Mouse (Mus musculus) spleen, adult 12 weeks (tissue): ENCODE data around the gene Hikeshi.

ENCODE experiments used
- DNase-seq: peaks from one replicate; pipeline ENCODE4 v3.0.0; 2022; ENCODE audit warnings: low spot score

Hikeshi gene

DNA sequence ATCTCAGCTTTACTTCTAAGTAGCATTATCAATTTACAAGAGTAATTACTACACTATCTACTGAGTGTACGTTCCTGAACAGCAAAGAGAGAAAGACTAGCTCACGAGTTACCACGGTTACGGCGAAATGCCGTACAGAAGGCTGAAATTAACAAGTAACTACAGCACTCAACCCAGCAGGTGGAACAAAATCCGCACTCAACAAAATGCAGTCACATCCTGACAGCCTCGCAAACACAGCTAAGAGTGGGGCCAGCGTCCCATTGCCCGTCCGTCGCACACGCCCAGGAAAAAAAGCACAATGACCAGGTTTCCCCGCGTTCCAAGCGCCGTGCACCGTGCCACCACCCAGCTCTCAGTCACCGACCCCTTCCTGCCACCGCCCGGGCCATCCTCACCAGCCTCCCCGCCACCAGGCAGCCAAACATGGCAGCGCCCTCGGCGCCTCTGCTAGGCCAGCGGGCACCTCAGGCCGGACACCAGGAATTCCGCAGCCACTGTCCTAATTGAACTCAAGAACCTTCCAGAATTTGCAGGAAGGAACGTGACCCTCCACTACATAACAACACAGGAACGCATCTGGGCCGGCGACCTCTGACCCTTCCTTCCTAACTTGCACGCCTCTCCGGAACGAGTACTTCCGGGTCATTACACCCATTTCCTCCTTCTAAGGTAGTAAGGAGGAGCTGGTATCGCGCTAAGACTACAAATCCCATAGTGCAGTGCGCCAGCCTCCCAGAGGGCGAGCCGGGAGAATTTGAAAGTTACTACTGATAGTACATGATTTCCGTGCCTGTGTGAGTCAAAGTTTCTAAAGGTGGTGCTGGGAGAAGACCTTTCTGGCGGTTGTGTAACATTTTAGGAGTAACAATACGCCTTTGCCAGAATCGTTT lies at the start of gene Hikeshi:
Gene Hikeshi (minus strand): TSS at position 634 of the 893 bp plus-strand sequence.
- peak; percentile 85 for DNase-seq

DNA sequence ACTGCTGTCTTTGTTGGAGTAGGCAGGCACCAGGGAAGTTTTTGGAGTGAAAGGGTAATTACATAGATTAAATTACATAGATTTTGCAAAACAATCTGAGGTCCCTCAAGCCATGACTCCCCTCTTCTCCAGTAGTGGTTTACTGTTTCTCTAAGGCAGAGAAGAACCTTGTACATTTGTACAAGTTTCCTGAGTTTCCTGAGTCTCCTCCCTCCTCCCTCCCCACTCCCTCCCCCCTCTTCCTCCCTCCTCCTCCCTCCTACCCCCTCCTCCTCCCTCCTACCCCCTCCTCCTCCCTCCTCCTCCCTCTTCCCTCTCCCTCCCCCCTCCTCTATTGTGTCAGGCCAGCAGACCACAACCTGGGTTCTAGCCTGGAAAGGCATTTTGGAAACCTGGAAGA lies 43.4 kb upstream of the Hikeshi start:
- DNase-seq: no peak

DNA sequence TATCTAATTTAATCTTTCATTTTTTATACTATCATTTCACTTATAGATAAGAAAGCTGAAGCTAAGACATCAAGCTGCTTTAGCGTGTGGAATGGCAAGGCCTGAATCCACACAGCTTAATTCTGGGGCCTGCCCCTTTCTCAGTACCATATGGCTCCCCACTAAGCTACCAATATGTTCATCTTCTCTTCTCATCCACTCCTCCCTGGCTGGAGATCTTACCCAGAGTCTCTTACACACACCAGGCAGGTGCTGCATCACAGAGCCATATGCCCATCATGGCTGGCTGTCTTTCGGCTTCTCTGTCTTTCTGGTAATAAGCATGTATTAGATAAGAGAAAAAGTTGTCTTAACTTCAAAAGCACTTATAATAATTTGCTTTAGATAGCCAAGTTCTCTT lies 42.4 kb upstream of the Hikeshi start:
- DNase-seq: no peak

DNA sequence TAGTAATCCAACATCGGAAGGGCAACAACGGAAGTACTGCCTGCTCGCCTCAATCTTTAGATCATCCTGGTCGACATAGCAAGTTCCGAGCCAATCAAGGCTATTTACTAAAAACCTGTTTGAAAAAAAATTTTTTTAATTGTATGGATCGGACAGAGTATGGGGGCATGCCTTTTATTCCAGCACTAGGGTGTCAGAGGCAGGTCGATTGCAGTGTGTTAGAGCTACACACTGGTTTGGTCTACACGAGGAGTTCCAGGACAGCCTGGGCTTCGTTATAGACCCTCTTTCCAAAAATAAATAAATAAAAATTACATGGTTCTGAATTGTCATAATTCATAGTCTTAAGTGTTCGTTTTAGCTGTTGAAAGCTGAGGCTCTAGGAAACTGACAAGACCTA lies 40.6 kb upstream of the Hikeshi start:
- DNase-seq: no peak

DNA sequence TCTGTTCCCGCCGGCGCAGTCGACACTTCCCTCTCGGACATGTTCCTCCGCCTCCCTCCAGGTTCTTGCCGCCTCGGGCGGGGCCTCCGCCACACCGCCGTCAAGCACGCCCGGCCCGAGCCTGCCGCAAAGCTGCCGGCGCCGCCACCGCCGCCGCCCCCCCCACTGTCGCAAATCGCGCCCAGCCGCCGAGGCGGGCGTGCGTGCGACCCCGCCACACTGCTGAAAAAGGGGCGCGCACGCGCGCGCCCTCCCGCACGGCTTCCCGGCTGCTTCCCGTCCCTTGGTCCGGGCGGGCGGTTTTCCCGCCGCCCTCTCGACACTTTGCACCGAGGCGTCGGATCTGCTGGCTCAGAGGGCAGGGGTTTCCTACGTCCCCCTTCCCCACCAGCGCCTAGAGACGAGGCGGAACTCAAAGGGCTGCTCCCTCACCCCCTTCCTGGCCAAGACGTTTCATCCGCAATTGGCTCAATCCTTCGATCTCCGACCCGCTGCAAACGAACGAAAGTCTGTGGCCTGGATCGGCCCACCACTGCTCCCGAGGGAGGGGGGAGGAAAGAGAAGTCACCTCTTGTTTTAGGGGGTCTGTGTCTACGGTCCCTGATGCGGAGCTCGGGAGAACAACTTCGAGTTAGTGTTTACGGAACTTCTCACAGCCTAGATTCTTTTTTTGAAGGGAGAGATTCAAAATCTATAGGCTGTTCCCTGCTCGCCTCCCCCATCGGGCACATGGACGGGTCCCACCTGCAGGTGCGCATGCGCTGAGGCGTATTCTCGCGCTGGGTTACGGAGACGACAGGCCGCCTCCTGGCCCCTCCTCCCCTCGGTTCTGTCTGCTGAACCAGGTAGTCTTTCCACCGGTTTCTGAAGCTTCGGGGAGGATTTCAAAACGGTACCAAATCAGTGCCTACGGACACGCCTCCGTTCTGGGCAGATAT lies 39.8 kb upstream of the Hikeshi start, which contains the start of gene Eed:
Gene Eed (minus strand): TSS at position 499 of the 938 bp plus-strand sequence.
- DNase-seq: peak; percentile 92

DNA sequence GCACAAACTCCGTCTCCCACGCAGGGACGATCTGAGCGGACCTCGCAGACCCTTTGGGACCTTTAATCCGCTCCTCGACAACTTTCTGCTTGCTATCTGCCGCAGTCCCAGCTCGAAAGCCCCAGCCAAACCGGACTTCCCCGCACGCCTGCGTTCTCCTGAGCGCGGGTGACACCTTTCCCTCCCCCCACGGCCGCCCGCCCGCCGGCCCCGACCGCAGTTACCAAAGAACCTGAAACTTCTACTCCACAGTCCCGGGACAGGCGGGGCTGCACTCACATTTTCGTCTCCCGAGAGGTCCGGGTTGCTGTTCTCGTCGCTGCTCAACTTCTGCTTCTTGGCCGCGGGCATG lies 39.1 kb upstream of the Hikeshi start:
- no peak for DNase-seq

DNA sequence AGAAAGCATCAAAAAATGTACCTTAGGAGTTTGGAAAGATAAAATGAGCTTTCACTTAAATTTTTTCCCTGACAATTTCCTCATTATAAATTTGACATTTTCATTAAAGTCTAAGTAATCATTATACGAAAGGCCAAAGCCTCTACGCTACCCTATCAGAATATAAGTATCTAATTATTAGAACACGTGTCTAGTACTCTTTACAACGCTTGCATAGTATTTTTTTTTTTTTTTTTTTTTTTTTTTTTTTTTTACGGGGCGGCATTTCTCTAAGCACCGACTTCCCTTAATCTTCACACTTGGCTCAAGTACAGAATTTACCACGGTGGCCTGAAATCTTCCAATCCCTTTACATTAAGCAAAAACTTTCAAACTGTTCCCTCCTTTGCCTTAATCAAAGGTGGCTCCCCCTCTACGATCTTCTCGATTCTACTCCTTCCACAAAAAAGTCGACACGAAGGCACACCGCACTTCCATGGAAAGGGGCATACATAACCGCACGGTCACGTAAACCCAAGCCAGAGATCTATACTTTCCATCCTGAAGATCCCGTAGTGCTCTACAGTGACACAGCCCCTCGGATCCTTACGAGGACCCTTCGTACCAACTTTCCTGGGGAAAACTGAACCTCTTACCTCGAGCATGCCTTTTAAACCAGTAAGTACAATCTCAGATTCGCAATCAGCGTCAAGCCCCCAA lies 38.6 kb upstream of the Hikeshi start:
- peak; percentile 6 for DNase-seq

DNA sequence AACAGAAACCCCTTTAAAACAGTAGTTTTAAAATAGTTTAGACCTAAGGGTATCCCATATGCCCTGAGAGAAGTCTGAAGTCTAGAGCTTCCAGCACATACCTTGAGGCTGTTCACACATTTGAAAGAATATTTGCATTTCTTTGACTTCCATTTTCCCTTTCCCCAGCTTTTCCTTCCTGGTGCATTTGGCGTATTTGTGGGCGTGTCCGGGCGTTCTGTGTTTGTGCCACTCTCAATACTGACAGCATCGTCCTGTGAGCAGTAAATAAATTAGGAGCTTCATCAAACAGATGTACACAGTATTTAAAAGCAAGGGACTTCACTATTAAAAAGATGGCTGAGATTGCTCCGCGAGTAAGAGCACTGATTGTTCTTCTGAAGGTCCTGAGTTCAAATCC lies 35.8 kb upstream of the Hikeshi start:
- DNase-seq: no peak

DNA sequence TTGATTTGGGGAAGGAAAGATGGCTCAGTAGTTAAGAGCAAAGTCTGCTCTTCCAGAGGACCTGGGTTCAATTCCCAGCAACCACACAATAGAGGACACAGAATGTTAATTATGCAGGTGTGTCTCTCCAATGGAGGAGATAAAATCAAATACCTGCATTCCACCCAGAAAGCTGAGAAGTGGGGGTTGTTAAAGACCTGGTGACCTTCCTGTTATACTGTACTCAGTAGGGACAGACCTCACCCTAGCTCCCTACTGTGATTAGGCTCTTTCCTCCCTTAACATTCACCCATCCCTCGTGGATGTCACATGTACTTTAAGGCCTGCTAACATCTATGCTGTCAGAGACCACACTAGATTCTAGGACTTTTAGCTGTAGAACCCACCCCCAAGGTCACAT lies 34.6 kb upstream of the Hikeshi start:
- no peak for DNase-seq

DNA sequence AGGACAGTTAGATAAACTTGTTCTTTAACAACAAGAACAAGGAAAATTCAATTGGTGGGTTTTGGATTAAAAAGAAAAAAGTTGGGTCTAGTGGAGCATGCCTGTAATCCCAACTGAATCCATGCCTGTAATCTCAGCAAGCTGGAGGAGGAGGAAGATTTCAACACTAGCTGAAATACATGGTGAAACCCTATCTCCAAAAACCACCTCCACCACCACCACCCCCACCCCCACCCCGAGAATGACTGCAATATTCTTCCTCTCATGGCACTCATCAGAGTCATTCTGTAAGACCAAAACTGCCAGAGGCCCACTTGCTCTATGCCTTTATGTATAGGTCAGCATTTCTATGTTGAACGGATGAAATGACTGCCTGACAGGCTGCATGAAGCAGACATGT lies 26.2 kb upstream of the Hikeshi start:
- no peak for DNase-seq

DNA sequence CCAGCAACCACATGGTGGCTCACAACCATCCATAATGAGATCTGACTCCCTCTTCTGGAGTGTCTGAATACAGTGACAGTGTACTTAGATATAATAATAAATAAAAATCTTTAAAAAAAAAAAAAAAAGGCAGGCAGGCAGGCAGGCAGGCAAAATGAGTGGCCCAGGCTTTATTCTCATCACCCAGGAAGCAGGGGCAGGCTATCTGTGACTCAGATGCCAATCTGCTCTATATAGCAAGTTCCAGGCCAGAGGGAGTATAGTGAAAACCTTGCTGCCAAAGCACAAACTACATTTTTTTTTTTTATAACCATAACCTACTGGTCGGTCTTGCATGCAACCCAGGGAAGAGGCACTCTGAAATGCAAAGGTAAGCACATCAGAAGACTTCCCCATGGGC lies 25.8 kb upstream of the Hikeshi start:
- no peak for DNase-seq

DNA sequence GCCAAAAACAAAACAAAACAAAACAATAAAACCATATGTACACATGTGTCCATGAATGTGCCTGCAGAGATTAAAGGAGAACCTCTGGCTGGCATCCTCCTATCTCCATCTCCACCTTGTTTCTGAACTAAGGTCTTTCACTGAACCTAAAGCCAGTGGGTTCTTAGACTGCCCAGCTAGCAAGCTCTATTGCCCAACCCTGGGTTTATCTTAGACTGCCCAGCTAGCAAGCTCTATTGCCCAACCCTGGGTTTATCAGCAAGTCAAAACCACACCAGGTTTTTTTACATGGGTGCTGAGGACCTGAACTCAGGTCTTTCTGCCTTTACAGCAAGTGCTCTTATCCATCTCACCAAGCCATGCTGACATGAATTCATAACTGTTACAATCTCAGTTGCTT lies 22.1 kb upstream of the Hikeshi start:
- DNase-seq: no peak

DNA sequence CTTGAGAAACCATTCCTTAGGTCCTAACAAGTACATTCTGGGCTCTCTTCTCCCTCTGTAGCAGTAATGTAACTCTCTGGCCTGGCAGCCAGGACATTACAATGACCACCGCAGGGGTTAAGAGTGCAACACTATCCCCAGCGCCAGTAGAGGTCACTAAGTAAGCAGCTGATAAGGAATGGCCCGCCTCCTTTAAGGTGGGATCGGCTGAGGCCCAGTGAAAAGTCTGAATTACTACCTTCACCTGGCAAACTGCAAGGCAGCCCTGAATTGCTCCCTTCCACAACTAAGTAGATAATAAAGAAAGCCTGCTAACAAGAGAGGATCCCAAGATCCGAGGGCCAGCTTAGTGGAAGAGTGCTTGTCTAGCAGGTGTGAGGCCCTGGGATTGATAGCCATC lies 16.3 kb upstream of the Hikeshi start:
- DNase-seq: no peak

DNA sequence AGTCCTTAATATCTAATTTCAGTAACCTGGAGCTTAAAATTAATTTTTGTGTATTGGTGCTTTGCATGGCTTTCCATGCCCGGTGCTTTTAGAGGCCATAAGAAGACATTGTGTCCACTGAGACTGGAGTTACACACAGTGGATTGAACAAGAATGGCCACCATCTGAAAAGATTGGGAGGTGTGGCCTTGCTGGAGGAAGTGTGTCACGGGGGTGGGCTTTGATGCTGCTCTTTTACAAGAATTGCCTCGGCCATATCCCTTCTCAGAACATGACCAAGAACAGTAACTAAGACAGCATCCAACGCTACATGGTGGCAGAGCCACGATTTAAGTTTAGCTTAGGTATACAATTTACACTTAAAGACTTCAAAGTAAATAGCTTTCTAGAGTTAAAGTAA lies 13.3 kb upstream of the Hikeshi start:
- no peak for DNase-seq

DNA sequence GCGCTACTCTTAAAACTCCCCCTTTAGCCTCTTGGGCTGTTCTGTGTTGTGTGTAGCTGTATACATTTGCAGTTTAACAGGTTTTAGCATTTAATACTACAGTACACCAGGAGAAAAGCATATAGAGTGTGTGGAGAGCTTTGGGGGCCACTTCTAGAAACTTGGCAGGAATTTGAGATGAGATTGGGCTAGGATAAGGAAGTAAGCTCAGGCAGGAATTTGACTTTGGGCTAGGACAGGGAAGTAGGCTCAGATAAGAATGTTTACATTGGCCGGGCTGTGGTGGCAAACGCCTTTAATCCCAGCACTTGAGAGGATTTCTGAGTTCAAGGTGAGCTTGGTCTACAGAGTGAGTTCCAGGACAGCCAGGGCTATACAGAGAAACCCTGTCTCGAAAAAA lies 8.4 kb upstream of the Hikeshi start:
- DNase-seq: no peak

DNA sequence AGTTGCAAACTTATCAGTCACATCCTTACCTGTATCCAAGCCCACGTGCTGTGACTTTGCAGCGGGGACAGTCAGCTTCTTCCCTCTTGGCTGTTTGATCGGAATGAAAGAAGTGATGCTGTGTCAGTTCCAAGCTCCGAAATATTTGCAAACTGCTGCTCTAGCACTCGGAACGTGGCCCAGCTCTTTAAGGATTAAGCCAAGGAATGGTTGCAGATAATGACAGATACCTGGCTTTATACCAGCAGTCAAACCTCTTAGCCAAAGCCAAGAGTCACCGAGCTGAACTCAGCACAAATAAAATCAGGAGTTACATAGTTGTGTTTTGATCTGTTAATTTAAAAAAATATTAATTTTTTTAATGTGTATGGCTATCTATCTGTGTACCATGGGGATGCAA lies 7.0 kb upstream of the Hikeshi start:
- DNase-seq: no peak

DNA sequence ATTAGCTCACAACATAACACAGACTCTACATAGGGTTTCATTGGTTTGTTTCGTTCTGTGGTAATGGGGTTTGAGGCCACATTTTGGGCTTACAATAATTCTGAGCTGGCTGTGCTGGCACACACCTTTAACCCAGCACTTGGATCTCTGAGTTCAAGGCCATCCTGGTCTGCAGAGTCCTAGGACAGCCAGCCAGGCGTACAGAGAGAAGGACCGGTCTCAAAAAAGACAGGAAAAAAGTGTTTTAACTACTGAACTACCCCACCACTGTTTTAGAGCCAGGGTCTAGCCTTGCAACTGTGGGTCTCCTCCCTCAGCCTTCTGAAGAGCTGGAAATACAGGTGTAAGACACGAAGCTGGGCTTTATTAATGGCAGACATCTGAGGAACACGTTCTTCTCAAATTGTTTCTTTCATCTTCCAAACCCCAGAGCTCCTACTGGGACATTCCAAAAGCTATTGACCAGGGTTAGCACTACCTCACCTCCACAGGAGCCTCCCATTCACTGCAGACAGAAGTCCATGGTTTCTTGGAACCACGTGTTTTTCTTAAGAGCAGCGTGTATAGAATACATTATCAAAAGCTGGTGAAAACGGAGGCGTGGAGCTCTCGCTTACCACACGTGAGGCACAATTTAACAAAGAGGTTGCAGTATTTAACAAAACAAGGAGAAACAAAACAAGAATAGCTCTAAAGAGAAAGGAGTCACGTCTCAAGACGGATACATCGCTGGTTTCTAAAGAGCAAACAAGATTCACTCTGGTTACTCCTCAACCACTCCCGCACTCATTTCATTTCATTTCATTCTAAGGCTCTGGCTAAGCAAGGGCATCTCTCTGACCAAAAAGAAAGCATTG lies 1.3 kb downstream of the Hikeshi start:
- no peak for DNase-seq

DNA sequence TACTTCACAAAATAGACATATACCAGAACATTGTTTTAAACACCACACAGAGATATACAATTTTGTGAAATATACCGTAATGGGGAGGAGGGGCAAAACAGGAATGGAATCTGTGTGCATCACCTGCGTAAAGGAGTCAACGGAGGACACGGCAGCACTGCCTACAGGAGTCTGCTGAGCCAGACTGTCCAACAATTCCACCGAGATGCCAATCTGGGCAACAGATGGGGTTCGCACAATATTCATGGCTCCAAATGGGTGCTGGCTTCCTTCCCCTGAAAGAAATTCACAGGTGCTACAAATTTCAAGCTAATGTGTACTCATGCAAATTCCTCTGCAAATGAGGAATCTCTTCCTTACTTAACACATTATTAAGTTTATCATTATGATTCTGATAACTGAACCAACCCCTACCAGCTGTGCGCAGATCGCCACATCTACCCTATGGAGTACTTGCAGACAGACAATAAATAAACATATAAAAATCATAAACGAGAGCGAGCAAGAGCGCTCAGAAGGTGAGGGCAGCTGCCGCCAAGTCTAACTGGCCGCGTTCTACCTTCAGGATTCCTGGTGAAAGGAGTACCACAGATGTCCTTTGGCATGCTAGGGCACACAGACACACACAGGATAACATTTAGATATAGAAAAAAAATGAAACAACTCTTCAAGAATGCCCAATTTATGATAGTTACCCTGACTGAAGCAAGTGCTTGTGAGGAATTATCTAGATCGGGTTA lies 17.4 kb downstream of the Hikeshi start:
- no peak for DNase-seq

DNA sequence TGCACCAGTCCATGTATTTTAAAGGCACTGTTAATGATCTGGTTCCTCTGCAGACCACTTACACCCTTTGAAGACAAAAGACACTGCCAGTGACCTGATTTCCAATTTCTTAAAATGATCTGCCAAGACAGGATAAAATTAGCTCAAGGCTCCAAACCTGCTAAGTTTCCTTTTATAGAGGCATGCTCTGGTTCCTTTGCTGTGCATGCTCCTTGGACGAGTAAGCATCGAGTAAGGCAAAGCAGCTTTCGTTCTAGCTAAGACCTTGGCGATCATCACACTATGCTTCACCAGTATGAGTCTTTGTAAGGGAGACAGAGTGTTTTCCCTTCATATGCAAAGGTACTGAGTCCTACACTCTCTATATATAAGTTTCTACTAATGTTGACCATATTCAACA lies 23.2 kb downstream of the Hikeshi start:
- no peak for DNase-seq

DNA sequence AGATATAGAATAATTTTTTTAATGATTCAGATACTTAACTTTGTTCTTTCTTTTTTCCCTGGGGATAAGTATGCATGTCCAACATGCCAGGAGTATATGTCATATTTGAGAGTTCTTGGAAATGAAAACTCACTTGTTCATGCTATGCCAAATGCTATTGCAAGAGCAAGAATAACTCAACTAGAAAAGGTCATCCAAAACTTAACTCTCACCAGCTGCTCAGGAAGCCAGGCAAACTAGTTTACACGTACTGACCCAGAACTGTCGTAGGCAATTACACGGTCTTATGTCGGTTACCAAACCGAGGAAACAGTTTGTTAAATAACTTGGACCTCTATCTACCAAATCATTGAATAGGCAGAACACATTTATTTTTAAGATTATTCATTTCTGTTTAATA lies 24.3 kb downstream of the Hikeshi start:
- no peak for DNase-seq
